Mouse (Mus musculus) forebrain, embryonic 13.5 days (tissue): Measurements from ENCODE around the gene Dydc1. TPM values are rescaled to one million over a fixed set of nuclear protein-coding genes. Genes with fewer than 3 reads are reported as not detected.

ENCODE experiments used
- ATAC-seq: fragments of 200-750 bp; cut with Nextera tagmentation; 2 replicates; pipeline ENCODE4 v1.8.0; 2017
- H3K27ac ChIP-seq: fragments of 300-500 bp; sonication (generic); 2 replicates; pipeline ENCODE4 v1.5.1; 2015; ENCODE audit warnings: inconsistent platforms, mild to moderate bottlenecking, moderate library complexity
- H3K27me3 ChIP-seq: fragments of 300-500 bp; sonication (generic); 2 replicates; pipeline ENCODE4 v1.6.1; 2015; ENCODE audit warnings: mild to moderate bottlenecking, inconsistent platforms
- H3K36me3 ChIP-seq: fragments of 300-500 bp; sonication (generic); 2 replicates; pipeline ENCODE4 v1.6.1; 2015; ENCODE audit warnings: mild to moderate bottlenecking, inconsistent platforms; ENCODE audit not compliant: poor library complexity, severe bottlenecking
- H3K4me1 ChIP-seq: fragments of 300-500 bp; sonication (generic); 2 replicates; pipeline ENCODE4 v1.6.1; 2015; ENCODE audit warnings: inconsistent platforms
- H3K4me2 ChIP-seq: fragments of 300-500 bp; sonication (generic); 2 replicates; pipeline ENCODE4 v1.6.1; 2015; ENCODE audit warnings: inconsistent platforms, mild to moderate bottlenecking, moderate library complexity
- H3K4me3 ChIP-seq: fragments of 300-500 bp; sonication (generic); 2 replicates; pipeline ENCODE4 v1.5.1; 2015; ENCODE audit warnings: mild to moderate bottlenecking, inconsistent platforms
- H3K9ac ChIP-seq: fragments of 300-500 bp; sonication (generic); 2 replicates; pipeline ENCODE4 v1.6.1; 2015; ENCODE audit warnings: mild to moderate bottlenecking, inconsistent platforms
- H3K9me3 ChIP-seq: fragments of 300-500 bp; sonication (generic); replicated peaks from 2 replicates; pipeline ENCODE4 v1.6.1; 2016; ENCODE audit warnings: inconsistent platforms
- WGBS: fragments of 180-500 bp; shearing (Covaris S2); methylation state at CpG from one replicate; pipeline ENCODE4 v1.1.7; 2015; 5-methylcytosine and 5-hydroxymethylcytosine counted together
- polyA plus RNA-seq: library from polyadenylated mRNA; unstranded; fragments of >200 nt; fragmentation: Nextera tagmentation; extraction: Ambion mirVana; gene quantifications from 2 replicates; pipeline ENCODE4 v1.2.1, GENCODE M21; 2015

Dydc1 gene
- polyA plus RNA-seq, 1 experiment from 2014 or later: 0.28 TPM

GRCm38 (mm10) chr14:41102269-41102668 lies 29.6 kb downstream of the Dydc1 start:
- Histone ChIP-seq H3K9ac (no peak overlapping the region), H3K4me1 (no peaks in the 10 kb centered on the region), H3K27ac (no peak overlapping the region), H3K4me2 (no peak overlapping the region), H3K4me3 (no peak overlapping the region), H3K9me3 (no peaks in the 10 kb centered on the region), H3K36me3 (no peaks in the 10 kb centered on the region), H3K27me3 (no peaks in the 10 kb centered on the region)
- no peak for ATAC-seq
- WGBS: 81% methylated on average over 2 of the region's 2 CpGs

- no peak within 1 kb of the TSS for H3K27ac ChIP-seq
- no peaks in the 10 kb centered on the region for H3K4me1 ChIP-seq
- no peak within 1 kb of the TSS for H3K4me3 ChIP-seq
- no peak within 1 kb of the TSS for H3K9ac ChIP-seq
- H3K27me3 ChIP-seq: no peaks in the 10 kb centered on the region
- no peak within 1 kb of the TSS for H3K4me2 ChIP-seq
- ATAC-seq: no peak
- H3K36me3 ChIP-seq: no peaks in the 10 kb centered on the region
- no peaks in the 10 kb centered on the region for H3K9me3 ChIP-seq
- WGBS: 76% methylated on average over 10 of the region's 10 CpGs
Observed at GRCm38 (mm10) chr14:41104853-41105444, 32.2 kb downstream of the Dydc1 start, which contains the start of gene Mat1a. TSS of gene Mat1a (plus strand) at chr14:41105035.

- 88% methylated on average over 7 of the region's 7 CpGs for WGBS
- ATAC-seq: no peak
- no peak overlapping the region for H3K4me3 ChIP-seq
- no peaks in the 10 kb centered on the region for H3K4me1 ChIP-seq
- no peak overlapping the region for H3K9ac ChIP-seq
- no peak overlapping the region for H3K4me2 ChIP-seq
- H3K27ac ChIP-seq: no peak overlapping the region
- H3K36me3 ChIP-seq: no peaks in the 10 kb centered on the region
- no peaks in the 10 kb centered on the region for H3K9me3 ChIP-seq
- no peaks in the 10 kb centered on the region for H3K27me3 ChIP-seq
Observed at GRCm38 (mm10) chr14:41111031-41111668, 38.4 kb downstream of the Dydc1 start.

- H3K9ac ChIP-seq: no peak overlapping the region
- no peaks in the 10 kb centered on the region for H3K9me3 ChIP-seq
- H3K4me1 ChIP-seq: no peaks in the 10 kb centered on the region
- no peak for ATAC-seq
- no peak overlapping the region for H3K27ac ChIP-seq
- 82% methylated on average over 4 of the region's 4 CpGs for WGBS
- no peak overlapping the region for H3K4me3 ChIP-seq
- H3K4me2 ChIP-seq: no peak overlapping the region
- H3K27me3 ChIP-seq: no peaks in the 10 kb centered on the region
- no peaks in the 10 kb centered on the region for H3K36me3 ChIP-seq
Observed at GRCm38 (mm10) chr14:41112944-41113343, 40.2 kb downstream of the Dydc1 start.

- Histone ChIP-seq H3K4me3 (no peak overlapping the region), H3K9ac (no peak overlapping the region), H3K4me2 (no peak overlapping the region), H3K9me3 (no peaks in the 10 kb centered on the region), H3K27me3 (no peaks in the 10 kb centered on the region), H3K27ac (no peak overlapping the region), H3K4me1 (no peaks in the 10 kb centered on the region), H3K36me3 (no peaks in the 10 kb centered on the region)
- 86% methylated on average over 3 of the region's 3 CpGs for WGBS
- ATAC-seq: no peak
Observed at GRCm38 (mm10) chr14:41116271-41116670, 43.6 kb downstream of the Dydc1 start.

GRCm38 (mm10) chr14:41124683-41125082 lies 52.0 kb downstream of the Dydc1 start:
- Histone ChIP-seq H3K9ac (no peak overlapping the region), H3K36me3 (no peaks in the 10 kb centered on the region), H3K27me3 (no peaks in the 10 kb centered on the region), H3K4me3 (no peak overlapping the region), H3K27ac (no peak overlapping the region), H3K4me1 (no peaks in the 10 kb centered on the region), H3K4me2 (no peak overlapping the region), H3K9me3 (no peaks in the 10 kb centered on the region)
- 89% methylated on average over 5 of the region's 5 CpGs for WGBS
- ATAC-seq: no peak

- WGBS: 19% methylated on average over 4 of the region's 4 CpGs
Observed at GRCm38 (mm10) chr14:41127997-41128396, 55.3 kb downstream of the Dydc1 start.

GRCm38 (mm10) chr14:41131540-41131939 lies 58.8 kb downstream of the Dydc1 start, which contains the start of gene Sftpa1:
TSS of gene Sftpa1 (plus strand) at chr14:41131782.
- H3K4me2 ChIP-seq: no peak within 1 kb of the TSS
- H3K9me3 ChIP-seq: no peaks in the 10 kb centered on the region
- ATAC-seq: no peak
- no peak within 1 kb of the TSS for H3K9ac ChIP-seq
- 88% methylated on average over 7 of the region's 7 CpGs for WGBS
- no peaks in the 10 kb centered on the region for H3K4me1 ChIP-seq
- H3K36me3 ChIP-seq: no peaks in the 10 kb centered on the region
- H3K27me3 ChIP-seq: no peaks in the 10 kb centered on the region
- no peak within 1 kb of the TSS for H3K27ac ChIP-seq
- H3K4me3 ChIP-seq: no peak within 1 kb of the TSS

More at GRCm38 (mm10) chr14:41127997-41128396, 55.3 kb downstream of the Dydc1 start:
- peak; percentile 70 for ATAC-seq
- Histone ChIP-seq H3K4me3 (no peak overlapping the region), H3K27me3 (no peaks in the 10 kb centered on the region), H3K9me3 (no peaks in the 10 kb centered on the region), H3K27ac (no peak overlapping the region), H3K36me3 (no peaks in the 10 kb centered on the region), H3K4me1 (no peaks in the 10 kb centered on the region), H3K4me2 (no peak overlapping the region), H3K9ac (no peak overlapping the region)

GRCm38 (mm10) chr14:41137006-41137405 lies 64.3 kb downstream of the Dydc1 start:
- no peaks in the 10 kb centered on the region for H3K27me3 ChIP-seq
- H3K36me3 ChIP-seq: no peaks in the 10 kb centered on the region
- H3K9me3 ChIP-seq: no peaks in the 10 kb centered on the region
- H3K9ac ChIP-seq: no peak overlapping the region
- H3K4me1 ChIP-seq: no peaks in the 10 kb centered on the region
- no peak overlapping the region for H3K4me3 ChIP-seq
- ATAC-seq: no peak
- no peak overlapping the region for H3K27ac ChIP-seq
- no peak overlapping the region for H3K4me2 ChIP-seq

- 94% methylated on average over 1 of the region's 1 CpGs for WGBS
- ATAC-seq: no peak
Observed at GRCm38 (mm10) chr14:41140686-41141085, 68.0 kb downstream of the Dydc1 start.

More at GRCm38 (mm10) chr14:41140686-41141085, 68.0 kb downstream of the Dydc1 start:
- Histone ChIP-seq H3K4me3 (no peak overlapping the region), H3K36me3 (no peaks in the 10 kb centered on the region), H3K4me1 (no peaks in the 10 kb centered on the region), H3K27ac (no peak overlapping the region), H3K4me2 (no peak overlapping the region), H3K27me3 (no peaks in the 10 kb centered on the region), H3K9me3 (no peaks in the 10 kb centered on the region), H3K9ac (no peak overlapping the region)
